Comparison of ENCODE assay signal across 12 mouse cellular contexts in the genomic region with DNA sequence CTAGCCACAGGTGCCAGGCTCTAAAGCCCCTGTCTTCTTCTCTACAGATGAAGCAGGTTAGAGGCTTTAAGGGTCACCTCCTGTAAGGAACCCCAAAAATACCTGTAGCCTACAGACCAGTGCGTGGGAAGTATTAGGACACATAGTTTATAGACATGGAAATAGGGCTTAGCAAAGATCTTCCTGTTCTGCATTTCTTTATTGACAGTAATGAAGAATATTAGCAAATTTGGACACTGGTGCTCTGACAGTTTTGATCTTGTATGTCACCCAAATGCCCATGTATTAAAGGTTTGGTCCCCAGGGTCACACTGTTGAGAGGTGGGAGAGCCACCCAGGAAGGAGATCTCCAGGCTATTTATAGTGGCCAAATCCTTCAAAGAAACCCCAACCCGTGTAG.
"Had no signal": no experiment of that assay in that cellular context is flagged by ENCODE, and none has a peak within 500 bp of the region (broad histone marks: within the 10 kb centered on the region; RNA-seq: fewer than 3 reads in every experiment).

No protein-coding gene starts in this region.

- H3K9ac ChIP-seq: liver, embryonic 15.5 days; midbrain, embryonic 15.5 days; stomach, embryonic 15.5 days had no signal

- H3K27ac ChIP-seq: left cerebral cortex, adult 2 months; liver, embryonic 15.5 days; midbrain, embryonic 15.5 days; stomach, embryonic 15.5 days had no signal

- H3K4me1 ChIP-seq: midbrain, embryonic 15.5 days; stomach, embryonic 15.5 days had no signal

- H3K4me2 ChIP-seq: liver, embryonic 11.5 days; liver, embryonic 15.5 days; midbrain, embryonic 11.5 days; midbrain, embryonic 15.5 days; stomach, embryonic 15.5 days had no signal

- DNase-seq: kidney, adult 18-20 months; lung, adult 2 months; right cerebral cortex, postnatal 14 days; thymus, adult 2 months; thymus, postnatal 25 days had no signal

- ATAC-seq: lung, postnatal 0 days; midbrain, embryonic 15.5 days had no signal

- H3K9me3 ChIP-seq: liver, embryonic 15.5 days; midbrain, embryonic 15.5 days; stomach, embryonic 15.5 days had no signal

- H3K27me3 ChIP-seq: liver, embryonic 15.5 days; midbrain, embryonic 15.5 days; stomach, embryonic 15.5 days had no signal

- H3K4me3 ChIP-seq: left cerebral cortex, adult 2 months; liver, embryonic 15.5 days; midbrain, embryonic 15.5 days; stomach, embryonic 15.5 days had no signal

- H3K36me3 ChIP-seq: liver, embryonic 15.5 days; midbrain, embryonic 15.5 days; stomach, embryonic 15.5 days had no signal
